Mouse (Mus musculus) activated CD4-positive, CD25-positive, alpha-beta regulatory T cell, adult 4 months (primary cell): ENCODE results near the gene Scgb1c1. TPM values are rescaled to one million over a fixed set of nuclear protein-coding genes. Genes with fewer than 3 reads are reported as not detected.
"Not testable (repeated sequence)": the region's sequence is repeated elsewhere in the genome, so short reads cannot be mapped to it uniquely, and the experiment has no call there.

Source experiments
- ATAC-seq: one replicate; pipeline ENCODE4 v1.8.0; 2017
- polyA plus RNA-seq, 2 experiments: library from polyadenylated mRNA; unstranded; fragments of 100-300 nt; shearing (Covaris generic); gene quantifications; one replicate each; pipeline ENCODE4 v1.2.1; 2017

The Scgb1c1 gene
- polyA plus RNA-seq, 2 experiments from 2014 or later: not detected

DNA sequence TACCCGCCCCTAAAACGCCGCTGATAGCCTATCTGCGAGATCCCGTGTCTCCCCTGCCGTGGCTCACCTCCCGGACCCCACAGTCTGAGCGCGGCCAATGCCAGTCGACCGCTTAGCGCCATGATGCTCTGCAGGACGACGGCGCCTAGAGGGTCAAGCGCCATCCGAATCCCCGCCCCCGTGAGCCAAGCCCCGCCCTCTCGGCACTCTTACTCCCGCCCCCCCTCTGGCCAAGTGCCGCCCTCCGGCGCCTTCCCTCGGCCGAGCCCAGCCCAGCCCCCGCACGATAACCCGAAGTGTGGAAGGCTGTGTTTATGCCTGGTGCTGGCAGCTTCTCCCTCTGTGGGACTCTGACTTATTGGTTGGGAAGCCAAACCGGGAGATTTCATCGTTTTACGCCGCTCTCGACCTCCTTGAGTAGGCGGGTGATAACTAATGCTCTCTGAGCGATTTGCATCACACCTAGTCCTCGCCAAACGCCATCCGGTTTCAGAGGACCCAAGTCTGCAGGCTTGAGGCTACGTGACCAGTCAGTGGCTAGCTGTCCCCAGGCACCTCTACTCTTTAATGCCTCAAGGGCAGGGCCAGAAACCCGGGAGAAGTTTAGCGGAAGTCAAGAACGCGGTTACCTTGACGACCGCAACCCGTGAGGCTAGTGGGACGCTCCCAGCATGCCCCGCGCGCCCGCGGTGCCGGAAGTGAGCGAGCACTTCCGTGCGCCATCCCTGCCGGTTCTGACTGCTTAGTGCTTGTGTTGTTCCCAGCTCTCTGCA lies 36.5 kb downstream of the Scgb1c1 start, which contains the start of the genes Psmd13 and Sirt3:
TSS of gene Psmd13 (plus strand) at position 273 of the 773 bp plus-strand sequence.
TSS of gene Sirt3 (minus strand) at position 614 of the 773 bp plus-strand sequence.
- ATAC-seq: peak; percentile 95

DNA sequence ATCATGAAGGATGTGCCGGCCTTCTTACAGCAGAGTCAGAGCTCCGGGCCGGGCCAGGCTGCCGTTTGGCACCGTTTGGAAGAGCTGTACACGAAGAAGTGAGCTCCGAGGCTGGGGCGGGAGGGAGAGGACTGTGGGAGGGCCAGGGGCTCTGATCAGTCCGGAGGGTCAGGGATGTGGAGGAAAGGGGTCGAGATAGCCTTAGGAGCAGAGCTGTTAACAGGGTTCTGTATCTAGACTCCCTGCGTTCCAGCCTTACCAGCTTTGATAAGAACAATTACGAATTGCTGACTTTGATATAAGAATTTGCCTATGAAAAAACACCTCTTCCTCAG lies 37.1 kb downstream of the Scgb1c1 start:
- ATAC-seq: no peak

DNA sequence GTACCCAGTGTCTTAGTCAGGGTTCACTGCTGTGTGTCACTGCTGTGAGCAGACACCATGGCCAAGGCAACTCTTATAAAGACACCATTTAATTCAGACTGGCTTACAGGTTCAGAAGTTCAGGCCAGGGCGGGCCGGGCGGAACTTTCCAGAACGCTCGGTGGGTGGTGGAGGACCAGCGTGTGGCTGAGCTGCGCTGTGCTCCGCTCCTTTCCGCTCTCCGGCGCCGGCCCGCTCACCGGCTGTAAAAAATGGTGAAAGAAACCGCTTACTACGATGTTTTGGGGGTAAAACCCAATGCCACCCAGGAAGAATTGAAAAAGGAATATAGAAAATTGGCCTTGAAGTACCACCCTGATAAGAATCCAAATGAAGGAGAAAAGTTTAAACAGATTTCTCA lies 45.3 kb downstream of the Scgb1c1 start:
- not testable (repeated sequence) for ATAC-seq

DNA sequence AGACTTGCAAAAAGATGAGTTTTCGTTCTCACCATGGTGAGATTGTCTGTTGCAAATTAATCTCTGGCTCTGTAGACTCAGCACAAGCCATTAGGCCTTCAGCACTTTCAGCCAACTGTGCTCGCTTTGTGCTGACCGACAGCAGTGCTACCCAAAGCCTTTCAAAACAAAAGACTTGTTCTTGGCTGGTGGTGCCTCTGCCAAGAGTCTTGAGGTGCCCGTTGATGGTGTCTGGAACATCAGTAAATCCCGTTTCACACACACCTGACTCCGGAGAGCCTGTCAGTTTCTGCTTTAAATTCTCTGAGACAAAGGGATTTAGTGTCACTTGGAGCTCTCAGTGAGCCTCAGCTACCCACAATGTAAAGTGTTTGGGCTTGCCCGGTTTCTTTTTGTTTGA lies 48.7 kb downstream of the Scgb1c1 start:
- no peak for ATAC-seq

DNA sequence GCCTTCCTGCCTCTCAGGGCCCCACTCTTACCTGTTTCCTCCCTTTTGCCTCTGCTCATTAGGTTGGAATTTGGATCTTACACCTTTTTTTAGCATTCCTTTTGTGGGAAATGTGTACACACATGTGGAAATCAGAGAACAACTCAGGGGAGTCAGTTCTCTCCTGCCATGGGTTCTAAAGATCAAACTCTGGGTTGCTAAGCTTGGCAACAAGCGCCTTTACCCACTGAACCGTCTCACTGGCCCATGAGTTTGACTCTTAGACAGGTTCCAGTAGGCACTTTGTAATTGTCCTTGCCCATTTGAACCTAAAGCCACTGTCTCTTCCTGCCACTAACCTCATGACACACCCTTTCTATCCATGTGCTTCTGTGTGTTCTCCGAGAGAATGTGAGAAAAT lies 49.3 kb downstream of the Scgb1c1 start:
- no peak for ATAC-seq

Other genes with a start within 250 kb of the Scgb1c1 start
- gene Olfr46, start 244.3 kb upstream of the Scgb1c1 start, polyA plus RNA-seq: under 1 TPM in 1 of 2 experiments, not detected in 1; 0.08 TPM
- gene Olfr61, start 216.6 kb upstream of the Scgb1c1 start, polyA plus RNA-seq: not detected
- gene Olfr53, start 199.1 kb upstream of the Scgb1c1 start, polyA plus RNA-seq: not detected
- gene Olfr539, start 185.6 kb upstream of the Scgb1c1 start, polyA plus RNA-seq: under 1 TPM; 0.05 to 0.24 TPM
- gene Olfr45, start 163.6 kb upstream of the Scgb1c1 start, polyA plus RNA-seq: not detected
- not detected for gene Olfr541, start 148.3 kb upstream of the Scgb1c1 start, polyA plus RNA-seq
- gene Cyp2e1, start 81.8 kb upstream of the Scgb1c1 start, polyA plus RNA-seq: under 1 TPM in 1 of 2 experiments, not detected in 1; 0.21 TPM
- under 1 TPM; 0.33 to 0.38 TPM for gene Syce1, start 57.7 kb upstream of the Scgb1c1 start, polyA plus RNA-seq
- gene Zfp941, start 23.4 kb upstream of the Scgb1c1 start, polyA plus RNA-seq: under 1 TPM; 0.13 to 0.23 TPM
- gene Urah, start 10.5 kb upstream of the Scgb1c1 start, polyA plus RNA-seq: not detected
- not detected for gene Odf3, start 2.3 kb downstream of the Scgb1c1 start, polyA plus RNA-seq
- not detected for gene Gm45785, start 10.8 kb downstream of the Scgb1c1 start, polyA plus RNA-seq
- 10 to 100 TPM; 51.6 to 57.0 TPM for gene Ric8a, start 11.4 kb downstream of the Scgb1c1 start, polyA plus RNA-seq
- gene Bet1l, start 12.0 kb downstream of the Scgb1c1 start, polyA plus RNA-seq: 10 to 100 TPM; 33.1 to 48.2 TPM
- gene Psmd13, start 36.4 kb downstream of the Scgb1c1 start, polyA plus RNA-seq: 100 to 1,000 TPM; 110 to 160 TPM
- gene Sirt3, start 36.8 kb downstream of the Scgb1c1 start, polyA plus RNA-seq: 1 to 10 TPM; 5.9 to 8.0 TPM
- not detected for gene Cox8b, start 54.9 kb downstream of the Scgb1c1 start, polyA plus RNA-seq
- gene Nlrp6, start 75.4 kb downstream of the Scgb1c1 start, polyA plus RNA-seq: not detected
- gene Pgghg, start 95.8 kb downstream of the Scgb1c1 start, polyA plus RNA-seq: 10 to 100 TPM; 15.2 to 15.6 TPM
- not detected for gene Ifitm5, start 104.7 kb downstream of the Scgb1c1 start, polyA plus RNA-seq
- not detected for gene Gm45717, start 110.4 kb downstream of the Scgb1c1 start, polyA plus RNA-seq
- gene Ifitm2, start 110.4 kb downstream of the Scgb1c1 start, polyA plus RNA-seq: 100 to 1,000 TPM in 1 of 2 experiments, 10 to 100 TPM in 1; 94.1 to 101 TPM
- 1 to 10 TPM; 4.6 to 7.5 TPM for gene Ifitm1, start 121.7 kb downstream of the Scgb1c1 start, polyA plus RNA-seq
- 10 to 100 TPM; 17.0 to 23.4 TPM for gene Ifitm3, start 165.2 kb downstream of the Scgb1c1 start, polyA plus RNA-seq
- gene Ifitm6, start 172.4 kb downstream of the Scgb1c1 start, polyA plus RNA-seq: under 1 TPM; 0.70 to 0.92 TPM
- gene Gm17387, start 183.6 kb downstream of the Scgb1c1 start, polyA plus RNA-seq: not detected
- 10 to 100 TPM in 1 of 2 experiments, 1 to 10 TPM in 1; 6.4 to 11.9 TPM for gene B4galnt4, start 215.6 kb downstream of the Scgb1c1 start, polyA plus RNA-seq
- gene Pkp3, start 232.7 kb downstream of the Scgb1c1 start, polyA plus RNA-seq: 100 to 1,000 TPM; 365 to 380 TPM